Mouse (Mus musculus) neural tube, embryonic 12.5 days (tissue): ENCODE measurements around the gene Olfr1496. TPM values are rescaled to one million over a fixed set of nuclear protein-coding genes. Genes with fewer than 3 reads are reported as not detected.

Experiments used
- polyA plus RNA-seq: library from polyadenylated mRNA; unstranded; fragments of >200 nt; fragmentation: Nextera tagmentation; extraction: Ambion mirVana; gene quantifications from 2 replicates; pipeline ENCODE4 v1.2.1, GENCODE M21; 2016

Gene Olfr1496
- polyA plus RNA-seq, 1 experiment from 2014 or later = not detected

Other genes starting within 250 kb of the Olfr1496 start
- not detected in 2 replicates for gene Olfr1480, start 250.0 kb upstream of the Olfr1496 start, polyA plus RNA-seq
- not detected in 2 replicates for gene Olfr1484, start 194.4 kb upstream of the Olfr1496 start, polyA plus RNA-seq
- not detected in 2 replicates for gene Olfr1487, start 160.5 kb upstream of the Olfr1496 start, polyA plus RNA-seq
- gene Olfr1489, start 146.3 kb upstream of the Olfr1496 start, polyA plus RNA-seq = not detected in 2 replicates
- not detected in 2 replicates for gene Olfr1490, start 126.8 kb upstream of the Olfr1496 start, polyA plus RNA-seq
- gene Olfr1491, start 80.6 kb upstream of the Olfr1496 start, polyA plus RNA-seq = not detected in 2 replicates
- gene Olfr1493-ps1, start 54.6 kb upstream of the Olfr1496 start, polyA plus RNA-seq = not detected in 2 replicates
- gene Olfr1494, start 38.1 kb upstream of the Olfr1496 start, polyA plus RNA-seq = not detected in 2 replicates
- not detected in 2 replicates for gene Olfr1495, start 13.3 kb upstream of the Olfr1496 start, polyA plus RNA-seq
- gene Olfr1497, start 20.3 kb downstream of the Olfr1496 start, polyA plus RNA-seq = not detected in 2 replicates
- not detected in 2 replicates for gene Olfr1499, start 41.6 kb downstream of the Olfr1496 start, polyA plus RNA-seq
- not detected in 2 replicates for gene Olfr1500, start 52.6 kb downstream of the Olfr1496 start, polyA plus RNA-seq
- not detected in 2 replicates for gene Olfr1501, start 72.8 kb downstream of the Olfr1496 start, polyA plus RNA-seq
- not detected in 2 replicates for gene Olfr1502, start 83.9 kb downstream of the Olfr1496 start, polyA plus RNA-seq
- gene Olfr1504, start 120.0 kb downstream of the Olfr1496 start, polyA plus RNA-seq = not detected in 2 replicates
- not detected in 2 replicates for gene Olfr1505, start 135.7 kb downstream of the Olfr1496 start, polyA plus RNA-seq